Mouse (Mus musculus): ENCODE data around the gene Nlrp6. TPM values are rescaled to one million over a fixed set of nuclear protein-coding genes. Genes with fewer than 3 reads are reported as not detected.
"Not testable (repeated sequence)": the region's sequence is repeated elsewhere in the genome, so short reads cannot be mapped to it uniquely, and the experiment has no call there.

Nlrp6 gene
- 1.5 and 6.6 TPM in 2 replicates for total RNA-seq (2021)
- long read RNA-seq, experiment 1, partial matches to known transcripts = 3 of 3 reads
- long read RNA-seq, experiment 1, other reads (novel, unspliced or antisense) = 0 of 3 reads
- long read RNA-seq, experiment 2, partial matches to known transcripts = 2 of 6 reads
- long read RNA-seq, experiment 2, other reads (novel, unspliced or antisense) = 4 of 6 reads

GRCm38 (mm10) chr7:140920418-140921029 lies at the start of gene Nlrp6:
Gene Nlrp6, plus strand, starts transcription at chr7:140920902.
- DNase-seq = no peak

- DNase-seq = no peak
Measured at GRCm38 (mm10) chr7:140874224-140874623, 46.5 kb upstream of the Nlrp6 start.

DNA sequence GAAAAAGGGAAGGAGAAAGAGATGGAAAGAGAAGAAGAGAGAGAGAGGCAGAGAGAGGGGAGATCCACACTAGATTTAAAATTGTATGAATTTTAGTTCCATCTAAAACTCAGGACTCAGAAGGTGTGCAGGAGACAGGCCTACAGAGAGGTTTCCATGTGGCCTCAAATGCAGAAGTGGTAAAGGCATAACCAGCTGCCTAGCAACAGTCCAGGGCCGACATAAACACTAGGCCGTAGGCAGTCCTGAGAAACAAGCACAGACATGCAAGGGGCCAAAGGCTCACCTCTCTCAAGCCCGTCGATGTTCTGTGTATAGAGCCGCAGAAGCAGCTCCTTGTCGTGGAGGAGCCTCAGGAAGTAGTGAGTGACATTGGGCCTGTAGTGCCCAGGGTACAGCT lies 43.3 kb upstream of the Nlrp6 start:
- DNase-seq = no peak

GRCm38 (mm10) chr7:140879355-140879754 lies 41.3 kb upstream of the Nlrp6 start:
- no peak for DNase-seq

DNA sequence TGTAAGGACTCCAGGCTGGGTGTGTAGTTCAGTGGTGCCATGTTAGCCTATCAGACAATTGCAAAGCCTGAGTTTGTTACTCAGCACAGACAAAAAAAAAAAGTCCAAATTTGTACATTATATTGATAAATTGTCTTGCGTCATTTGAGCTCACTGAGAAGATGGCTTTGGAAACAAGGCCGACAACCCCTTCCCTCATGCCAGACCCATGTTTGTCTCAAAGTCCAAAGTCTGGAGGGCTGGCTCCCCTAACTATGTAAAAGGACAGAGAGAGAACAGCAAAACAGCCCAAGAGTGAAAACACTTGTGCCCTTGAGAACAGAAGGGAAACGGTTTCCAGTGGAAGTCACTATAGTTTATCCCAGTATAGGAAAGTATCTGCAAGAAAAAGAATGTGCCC lies 40.3 kb upstream of the Nlrp6 start:
- no peak for DNase-seq

DNA sequence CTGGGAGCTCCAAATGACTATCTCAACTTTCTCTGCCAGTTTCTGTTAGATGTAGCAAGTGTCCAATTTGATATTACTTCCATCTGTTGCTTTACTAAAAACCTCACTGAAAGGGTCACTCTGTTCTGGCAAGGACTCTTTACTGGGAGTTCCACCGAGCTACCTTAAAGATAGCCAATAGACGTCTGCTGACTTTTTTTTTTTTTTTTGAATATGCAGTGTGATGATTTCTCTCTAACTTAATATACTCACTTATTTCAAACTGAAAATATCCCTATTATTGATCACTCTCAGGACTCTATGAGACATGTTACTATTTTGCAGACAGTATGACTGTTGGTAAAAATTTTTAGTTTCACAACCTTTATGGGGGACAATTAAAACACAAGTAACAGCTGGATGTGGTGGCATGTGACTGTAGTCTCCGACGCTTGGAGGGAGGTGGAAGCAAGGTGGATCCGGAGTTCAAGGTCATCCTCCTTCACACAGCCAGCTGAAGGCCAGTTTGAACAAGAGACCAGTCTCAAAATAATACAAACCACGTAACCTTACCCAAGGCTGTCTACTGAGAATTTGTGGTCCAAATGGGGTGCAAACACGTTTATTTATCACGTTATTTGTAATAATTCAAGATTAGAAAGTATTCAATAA lies 39.7 kb upstream of the Nlrp6 start:
- no peak for DNase-seq

- DNase-seq = peak; percentile 97
Measured at GRCm38 (mm10) chr7:140881696-140882468, 38.8 kb upstream of the Nlrp6 start, which contains the start of the genes Psmd13 and Sirt3. Gene Psmd13, plus strand, starts transcription at chr7:140881968. Gene Sirt3, minus strand, starts transcription at chr7:140882309.

DNA sequence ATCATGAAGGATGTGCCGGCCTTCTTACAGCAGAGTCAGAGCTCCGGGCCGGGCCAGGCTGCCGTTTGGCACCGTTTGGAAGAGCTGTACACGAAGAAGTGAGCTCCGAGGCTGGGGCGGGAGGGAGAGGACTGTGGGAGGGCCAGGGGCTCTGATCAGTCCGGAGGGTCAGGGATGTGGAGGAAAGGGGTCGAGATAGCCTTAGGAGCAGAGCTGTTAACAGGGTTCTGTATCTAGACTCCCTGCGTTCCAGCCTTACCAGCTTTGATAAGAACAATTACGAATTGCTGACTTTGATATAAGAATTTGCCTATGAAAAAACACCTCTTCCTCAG lies 38.3 kb upstream of the Nlrp6 start:
- no peak for DNase-seq

DNA sequence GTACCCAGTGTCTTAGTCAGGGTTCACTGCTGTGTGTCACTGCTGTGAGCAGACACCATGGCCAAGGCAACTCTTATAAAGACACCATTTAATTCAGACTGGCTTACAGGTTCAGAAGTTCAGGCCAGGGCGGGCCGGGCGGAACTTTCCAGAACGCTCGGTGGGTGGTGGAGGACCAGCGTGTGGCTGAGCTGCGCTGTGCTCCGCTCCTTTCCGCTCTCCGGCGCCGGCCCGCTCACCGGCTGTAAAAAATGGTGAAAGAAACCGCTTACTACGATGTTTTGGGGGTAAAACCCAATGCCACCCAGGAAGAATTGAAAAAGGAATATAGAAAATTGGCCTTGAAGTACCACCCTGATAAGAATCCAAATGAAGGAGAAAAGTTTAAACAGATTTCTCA lies 30.1 kb upstream of the Nlrp6 start:
- DNase-seq = not testable (repeated sequence)

GRCm38 (mm10) chr7:140894031-140894430 lies 26.7 kb upstream of the Nlrp6 start:
- no peak for DNase-seq

DNA sequence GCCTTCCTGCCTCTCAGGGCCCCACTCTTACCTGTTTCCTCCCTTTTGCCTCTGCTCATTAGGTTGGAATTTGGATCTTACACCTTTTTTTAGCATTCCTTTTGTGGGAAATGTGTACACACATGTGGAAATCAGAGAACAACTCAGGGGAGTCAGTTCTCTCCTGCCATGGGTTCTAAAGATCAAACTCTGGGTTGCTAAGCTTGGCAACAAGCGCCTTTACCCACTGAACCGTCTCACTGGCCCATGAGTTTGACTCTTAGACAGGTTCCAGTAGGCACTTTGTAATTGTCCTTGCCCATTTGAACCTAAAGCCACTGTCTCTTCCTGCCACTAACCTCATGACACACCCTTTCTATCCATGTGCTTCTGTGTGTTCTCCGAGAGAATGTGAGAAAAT lies 26.1 kb upstream of the Nlrp6 start:
- DNase-seq = no peak

DNA sequence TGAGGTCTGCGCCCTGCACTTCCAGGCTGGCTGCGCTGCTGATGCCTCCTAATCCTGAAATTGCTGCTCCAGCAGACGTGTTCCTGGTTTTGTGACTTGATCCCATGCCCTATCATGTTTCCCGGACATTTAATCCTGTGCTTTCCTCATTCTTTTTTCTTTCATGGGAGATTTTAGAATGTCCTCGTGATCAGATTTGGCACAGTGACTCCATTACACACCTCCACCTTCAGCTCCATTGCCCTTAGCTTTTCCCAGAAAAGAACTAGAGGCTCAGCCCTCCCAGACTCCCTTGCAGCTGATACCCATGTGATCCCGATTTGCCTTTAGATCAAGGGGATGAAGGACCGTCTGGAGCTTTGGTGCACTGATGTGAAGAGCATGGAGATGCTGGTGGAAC lies 22.8 kb upstream of the Nlrp6 start:
- DNase-seq = no peak

GRCm38 (mm10) chr7:140899121-140899520 lies 21.6 kb upstream of the Nlrp6 start:
- peak; percentile 66 for DNase-seq

- peak; percentile 43 for DNase-seq
Measured at GRCm38 (mm10) chr7:140900220-140900619, 20.5 kb upstream of the Nlrp6 start, which contains the start of gene Cox8b. Gene Cox8b, minus strand, starts transcription at chr7:140900446.

DNA sequence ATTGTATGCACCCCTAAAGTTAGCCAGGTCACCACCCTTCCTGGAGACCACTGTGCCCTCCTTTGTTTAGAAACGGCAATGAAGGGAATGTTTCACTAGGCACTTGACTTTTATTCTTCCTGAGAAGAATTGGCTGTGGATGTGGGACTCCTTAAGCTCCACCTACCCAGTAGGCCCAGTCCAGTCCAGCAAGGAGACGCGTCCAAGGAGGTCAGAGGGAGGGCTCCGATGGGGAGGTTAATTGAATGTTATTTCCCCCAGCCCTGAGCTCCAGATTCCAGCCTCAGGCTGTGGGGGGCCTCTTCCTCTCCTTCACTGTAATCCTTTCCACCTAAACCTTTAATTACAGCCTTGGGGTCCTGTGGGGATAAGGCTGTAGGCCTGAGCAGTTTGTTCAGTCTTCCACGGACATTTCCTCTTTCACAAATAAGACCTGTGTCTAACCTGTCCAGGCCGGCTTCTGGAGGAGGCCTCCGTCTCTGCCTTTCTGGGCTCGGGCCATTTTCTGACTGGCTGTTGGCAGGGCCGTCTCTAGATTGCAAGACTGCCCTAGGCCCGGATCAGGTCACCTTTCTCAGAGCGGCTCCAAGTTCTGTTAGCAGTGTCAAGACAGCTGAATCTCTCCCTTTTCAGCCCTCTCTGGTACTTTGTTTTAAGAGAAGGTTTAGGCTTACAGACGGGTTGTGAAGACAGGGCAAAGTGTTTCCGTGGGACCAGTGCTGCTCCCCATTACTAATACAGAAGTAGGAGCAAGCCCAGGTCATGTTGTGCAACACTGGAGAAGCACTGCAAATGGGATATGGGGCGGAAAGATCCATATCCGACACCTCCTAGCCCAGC lies 18.4 kb upstream of the Nlrp6 start:
- peak; percentile 75 for DNase-seq

DNA sequence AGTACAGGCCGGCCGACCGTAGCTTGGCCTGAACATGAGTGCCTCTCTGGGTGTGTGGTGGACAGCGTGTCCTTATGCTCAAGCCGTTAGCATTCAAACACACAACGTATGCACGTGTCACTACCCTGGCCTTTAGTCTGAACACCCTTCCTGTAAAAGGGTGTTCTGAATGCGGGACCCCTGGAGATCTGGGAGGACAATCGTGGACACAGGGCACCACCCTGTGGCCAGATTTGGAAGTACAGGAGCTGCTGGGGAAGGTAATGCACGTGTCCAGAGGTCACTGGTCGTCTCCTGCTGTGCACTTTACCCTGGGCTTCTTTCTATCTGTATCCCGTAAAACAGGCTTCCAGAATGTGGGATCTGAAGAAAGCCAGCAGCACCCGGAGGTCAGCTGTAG lies 17.5 kb upstream of the Nlrp6 start:
- DNase-seq = peak; percentile 85

- no peak for DNase-seq
Measured at GRCm38 (mm10) chr7:140905642-140906081, 15.0 kb upstream of the Nlrp6 start.

GRCm38 (mm10) chr7:140907131-140907530 lies 13.6 kb upstream of the Nlrp6 start:
- DNase-seq = peak; percentile 69

- no peak for DNase-seq
Measured at GRCm38 (mm10) chr7:140907697-140908096, 13.0 kb upstream of the Nlrp6 start.

GRCm38 (mm10) chr7:140908181-140908580 lies 12.5 kb upstream of the Nlrp6 start:
- no peak for DNase-seq

- peak; percentile 91 for DNase-seq
Measured at GRCm38 (mm10) chr7:140908634-140909107, 12.0 kb upstream of the Nlrp6 start.

- DNase-seq = no peak
Measured at GRCm38 (mm10) chr7:140912293-140912692, 8.4 kb upstream of the Nlrp6 start.

Data from adrenal gland, postnatal 14 days (tissue).